Mouse (Mus musculus) left cerebral cortex, adult 2 months (tissue): ENCODE results near the gene Kdm4c. TPM values are rescaled to one million over a fixed set of nuclear protein-coding genes. Genes with fewer than 3 reads are reported as not detected.
"Not testable (repeated sequence)": the region's sequence is repeated elsewhere in the genome, so short reads cannot be mapped to it uniquely, and the experiment has no call there.

Experiments
- DNase-seq, 2 experiments: peaks; one replicate each; pipeline ENCODE4 v3.0.0; 2021 to 2022; ENCODE audit warnings: low spot score in 2 of 2, mixed read lengths in 1 of 2; ENCODE audit errors: extremely low spot score in 1 of 2
- H3K27ac ChIP-seq: fragments of 200-600 bp; 2 replicates; pipeline ENCODE4 v1.8.1; 2022
- H3K4me3 ChIP-seq: fragments of 200-600 bp; 2 replicates; pipeline ENCODE4 v1.8.1; 2022
- CTCF ChIP-seq: fragments of 200-600 bp; IDR thresholded peaks from 2 replicates; pipeline ENCODE4 v1.8.1; 2022; ENCODE audit warnings: antibody characterized with exemption, mild to moderate bottlenecking, moderate library complexity
- intact Hi-C: fragments of 180-260 bp; cut with DNase I; formaldehyde crosslinking; loops from one replicate; pipeline ENCODE4 v1.15.1; 2025
- long read RNA-seq, 2 experiments: library from polyadenylated mRNA; stranded (forward); transcript quantifications; one replicate each; pipeline ENCODE4 v2.0.0; 2021; ENCODE audit warnings: borderline mapping rate in 2 of 2
- total RNA-seq, 2 experiments: library from RNA; stranded (reverse); gene quantifications; 2 replicates each; pipeline ENCODE4 v1.2.3; 2021

Gene Kdm4c
- 10 to 100 TPM; 22.5 to 24.7 TPM for total RNA-seq
- long read RNA-seq, experiment 1, full-length matches to known transcripts: 19 of 25 reads
- long read RNA-seq, experiment 1, partial matches to known transcripts: 0 of 25 reads
- long read RNA-seq, experiment 1, other reads (novel, unspliced or antisense): 6 of 25 reads
- long read RNA-seq, experiment 2, full-length matches to known transcripts: 5 of 12 reads
- long read RNA-seq, experiment 2, partial matches to known transcripts: 2 of 12 reads
- long read RNA-seq, experiment 2, other reads (novel, unspliced or antisense): 5 of 12 reads

GRCm38 (mm10) chr4:74242176-74242575 is at the start of gene Kdm4c:
Gene Kdm4c (plus strand): TSS chr4:74242497.
- Histone ChIP-seq H3K4me3 (no peak within 1 kb of the TSS), H3K27ac (no peak within 1 kb of the TSS)
- no peak for TF ChIP-seq CTCF
- no peak for DNase-seq
- intact Hi-C loops: no loop called here

GRCm38 (mm10) chr4:74201281-74201811 is 41.0 kb upstream of the Kdm4c start:
- DNase-seq: no peak
- intact Hi-C loops: no loop called here
- Histone ChIP-seq H3K27ac (no peak overlapping the region), H3K4me3 (no peak overlapping the region)
- TF ChIP-seq CTCF: no peak

GRCm38 (mm10) chr4:74221780-74222179 is 20.5 kb upstream of the Kdm4c start:
- DNase-seq, intact Hi-C loops, H3K27ac ChIP-seq, H3K4me3 ChIP-seq: not testable (repeated sequence)

GRCm38 (mm10) chr4:74222360-74222759 is 19.9 kb upstream of the Kdm4c start:
- no peak overlapping the region for H3K27ac ChIP-seq
- intact Hi-C loops: no loop called here
- no peak overlapping the region for H3K4me3 ChIP-seq
- TF ChIP-seq CTCF: peak; percentile 77
- no peak for DNase-seq

GRCm38 (mm10) chr4:74224210-74224609 is 18.1 kb upstream of the Kdm4c start:
- no peak for DNase-seq
- Histone ChIP-seq H3K4me3 (no peak overlapping the region), H3K27ac (no peak overlapping the region)
- intact Hi-C loops: no loop called here
- TF ChIP-seq CTCF: peak; percentile 27

GRCm38 (mm10) chr4:74230994-74231393 is 11.3 kb upstream of the Kdm4c start:
- intact Hi-C loops: loop anchor here (10.0 kb wide), 1 partner anchor 636 kb away; no protein-coding TSS in a partner anchor
- H3K4me3 ChIP-seq: no peak overlapping the region
- no peak for DNase-seq

DNA sequence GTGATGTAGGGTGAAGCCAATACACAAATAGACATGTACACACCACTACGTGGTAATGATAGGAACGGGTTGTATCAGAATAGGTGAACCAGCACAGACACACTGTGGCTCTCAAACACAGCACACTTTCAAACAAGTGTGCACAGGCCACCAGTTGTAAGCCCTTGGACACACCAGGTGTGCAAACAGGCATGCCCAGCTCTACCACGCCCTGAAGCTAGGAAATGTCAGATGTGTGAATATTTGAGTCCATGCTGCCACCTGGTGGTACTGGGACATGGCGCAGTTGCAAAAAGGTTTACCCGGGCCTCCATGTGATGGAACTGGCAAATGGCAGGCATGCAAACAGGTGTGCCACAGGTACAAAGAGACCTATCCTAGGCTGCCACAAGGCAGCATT is 10.9 kb upstream of the Kdm4c start:
- TF ChIP-seq CTCF: peak; percentile 68
- intact Hi-C loops: loop anchor here (10.0 kb wide), 1 partner anchor 637 kb away; no protein-coding TSS in a partner anchor
- H3K4me3 ChIP-seq: no peak overlapping the region
- H3K27ac ChIP-seq: no peak overlapping the region
- peak; percentile 29 to 49 for DNase-seq

More at GRCm38 (mm10) chr4:74230994-74231393, 11.3 kb upstream of the Kdm4c start:
- H3K27ac ChIP-seq: no peak overlapping the region
- TF ChIP-seq CTCF: no peak

- no peak for TF ChIP-seq CTCF
- intact Hi-C loops: loop anchor here (10.0 kb wide), 1 partner anchor 639 kb away; no protein-coding TSS in a partner anchor
- Histone ChIP-seq H3K27ac (no peak overlapping the region), H3K4me3 (no peak overlapping the region)
- no peak for DNase-seq
Measured at GRCm38 (mm10) chr4:74233534-74233933, 8.8 kb upstream of the Kdm4c start.

DNA sequence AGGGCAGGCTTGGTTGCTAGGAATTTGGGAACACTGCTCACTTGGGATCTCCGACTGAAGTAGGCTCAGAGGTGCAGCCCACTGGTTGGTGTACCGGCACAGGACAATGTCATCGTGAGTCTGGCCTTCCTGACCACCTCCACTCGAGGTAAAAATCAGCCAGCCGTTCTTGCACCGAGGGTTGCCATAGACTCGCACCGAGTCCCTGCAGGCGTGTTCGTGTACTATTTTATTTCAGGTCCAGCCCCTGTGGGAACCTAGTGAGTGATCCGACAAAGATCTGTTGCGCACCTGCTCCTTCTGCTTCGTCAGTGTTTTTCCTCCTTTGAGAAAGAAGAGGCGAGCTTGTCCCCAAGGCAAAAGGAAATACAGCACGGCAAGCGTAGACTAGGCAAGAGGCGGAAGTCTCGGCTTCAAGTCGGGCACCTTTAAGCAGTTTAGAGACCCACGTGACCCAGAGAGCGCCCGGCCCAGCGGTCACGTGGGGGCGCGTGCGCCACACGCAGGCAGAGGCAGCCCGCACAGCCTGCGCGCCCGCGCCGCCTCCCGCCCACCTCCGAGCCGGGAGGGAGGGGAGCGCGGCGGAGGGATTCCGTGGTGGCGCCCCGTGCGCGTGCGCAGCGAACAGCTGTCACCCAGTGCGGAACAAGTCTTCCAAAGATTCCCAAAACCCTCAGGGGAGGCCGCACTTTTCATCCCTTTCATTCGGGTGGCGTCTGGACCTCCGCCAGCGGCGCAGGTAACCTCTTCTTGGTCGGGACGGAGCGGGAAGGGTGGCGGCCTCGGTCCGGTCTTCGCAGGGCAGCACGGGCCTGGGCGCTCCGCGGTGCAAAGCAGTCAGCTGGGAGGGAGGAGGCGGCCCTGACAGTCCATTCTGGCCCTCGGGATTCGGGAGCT is 9.3 kb downstream of the Kdm4c start:
- Histone ChIP-seq H3K4me3 (peak overlapping the region; percentile 89), H3K27ac (peak overlapping the region; percentile 91)
- DNase-seq: peak; percentile 98 to 99
- TF ChIP-seq CTCF: no peak; the same call in 1 of the 2 replicates
- intact Hi-C loops: loop anchor here (1.0 kb wide), 1 partner anchor 238 kb away; the partner anchor contains the start of gene Frmd3

- intact Hi-C loops: no loop called here
- DNase-seq: peak; percentile 53 to 54
- no peak for TF ChIP-seq CTCF
- Histone ChIP-seq H3K27ac (peak overlapping the region; percentile 91), H3K4me3 (peak overlapping the region; percentile 89)
Measured at GRCm38 (mm10) chr4:74252245-74253105, 10.2 kb downstream of the Kdm4c start.

DNA sequence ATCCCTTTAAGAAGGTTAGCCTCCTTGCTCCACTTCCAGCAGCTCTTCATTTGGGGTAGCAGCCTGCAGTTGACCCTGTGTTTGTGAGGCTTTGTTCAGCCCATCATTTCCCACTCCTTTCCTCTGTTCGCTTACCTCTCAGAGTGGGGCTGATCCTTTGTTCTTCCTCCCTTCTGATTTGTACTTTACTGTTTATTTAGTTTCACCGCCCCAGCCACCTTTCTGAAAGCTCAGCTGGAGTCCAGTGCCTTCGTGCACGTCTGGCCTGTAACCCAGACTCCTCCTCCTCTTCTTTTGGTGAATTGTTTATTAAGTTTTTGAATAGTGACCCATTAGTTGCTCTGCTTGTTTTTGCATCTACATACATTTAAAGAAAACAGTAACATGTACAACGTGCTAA is 15.6 kb downstream of the Kdm4c start:
- TF ChIP-seq CTCF: no peak
- H3K27ac ChIP-seq: no peak overlapping the region
- DNase-seq: no peak
- H3K4me3 ChIP-seq: no peak overlapping the region
- intact Hi-C loops: no loop called here
